Mouse (Mus musculus) kidney, adult 2 months (tissue): ENCODE data around the gene Tmem72. TPM values are rescaled to one million over a fixed set of nuclear protein-coding genes. Genes with fewer than 3 reads are reported as not detected.

Experiments used
- DNase-seq: peaks from one replicate; pipeline ENCODE4 v3.0.0; 2021
- H3K27ac ChIP-seq: fragments of 200-500 bp; 2 replicates; pipeline ENCODE4 v1.5.1; 2012; ENCODE audit warnings: low read depth, low read length, control low read depth, inconsistent platforms; ENCODE audit not compliant: insufficient read depth
- H3K27me3 ChIP-seq: fragments of 200-500 bp; replicated peaks from 2 replicates; pipeline ENCODE4 v1.6.1; 2012; ENCODE audit warnings: mild to moderate bottlenecking, moderate library complexity, low read length, inconsistent platforms; ENCODE audit not compliant: control insufficient read depth, insufficient read depth
- H3K36me3 ChIP-seq: fragments of 200-500 bp; 2 replicates; pipeline ENCODE4 v1.6.1; 2012; ENCODE audit warnings: mild to moderate bottlenecking, moderate library complexity, low read length, inconsistent platforms; ENCODE audit not compliant: control insufficient read depth, insufficient read depth
- H3K4me1 ChIP-seq: fragments of 200-500 bp; 2 replicates; pipeline ENCODE4 v1.6.1; 2011; ENCODE audit warnings: low read length; ENCODE audit not compliant: control insufficient read depth, insufficient read depth
- H3K4me3 ChIP-seq: fragments of 200-500 bp; 2 replicates; pipeline ENCODE4 v1.5.1; 2011; ENCODE audit warnings: mild to moderate bottlenecking, low read depth, low read length, control low read depth; ENCODE audit not compliant: insufficient read depth
- CTCF ChIP-seq: fragments of 200-500 bp; conservative IDR thresholded peaks from 2 replicates; pipeline ENCODE4 v1.5.1; 2011; ENCODE audit warnings: low read depth, mild to moderate bottlenecking, control low read depth, low read length, moderate library complexity, mixed read lengths; ENCODE audit not compliant: insufficient read depth, insufficient read length
- POLR2A ChIP-seq: fragments of 200-500 bp; IDR thresholded peaks from one replicate; pipeline ENCODE4 v1.6.1; 2011; ENCODE audit warnings: low read depth, low read length, control low read depth
- WGBS: fragments of 180-500 bp; shearing (Covaris S2); methylation state at CpG from one replicate; pipeline ENCODE4 v1.1.7; 2018; 5-methylcytosine and 5-hydroxymethylcytosine counted together
- polyA plus RNA-seq: library from polyadenylated mRNA; depleted of rRNA; stranded (reverse); fragments of >200 nt; gene quantifications from 2 replicates; pipeline ENCODE4 v1.2.3, GENCODE M21; 2012

Gene Tmem72
- polyA plus RNA-seq, 1 experiment = 13.4 TPM

DNA sequence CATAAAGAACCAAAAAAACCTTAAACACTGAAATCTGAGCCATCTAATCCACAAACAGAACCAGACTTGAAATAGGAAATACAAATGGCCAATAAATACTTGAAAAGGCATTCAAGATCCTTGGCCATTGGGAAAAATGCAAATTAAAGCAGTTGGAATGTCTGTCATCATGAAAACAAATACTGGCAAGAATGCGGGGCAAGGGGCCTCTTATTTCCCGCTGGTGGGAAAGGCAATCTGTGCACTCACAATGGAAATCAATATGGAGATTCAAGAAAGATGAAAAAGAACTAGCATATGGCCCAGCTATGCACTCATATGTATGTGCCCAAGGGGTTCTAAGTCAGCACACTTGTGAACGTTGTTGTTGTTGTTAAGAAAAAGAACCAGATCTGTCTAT is 49.8 kb downstream of the Tmem72 start:
- TF ChIP-seq POLR2A = no peak
- no peak for TF ChIP-seq CTCF
- Histone ChIP-seq H3K4me1 (no peaks in the 10 kb centered on the region), H3K4me3 (no peak overlapping the region), H3K36me3 (no peaks in the 10 kb centered on the region), H3K27me3 (no peaks in the 10 kb centered on the region), H3K27ac (no peak overlapping the region)
- DNase-seq = no peak
- WGBS = 80% methylated on average over 3 of the region's 3 CpGs

- Histone ChIP-seq H3K36me3 (no peaks in the 10 kb centered on the region), H3K4me3 (no peak overlapping the region), H3K4me1 (no peaks in the 10 kb centered on the region), H3K27me3 (no peaks in the 10 kb centered on the region), H3K27ac (no peak overlapping the region)
- no peak for TF ChIP-seq CTCF
- no peak for TF ChIP-seq POLR2A
- no peak for DNase-seq
- 80% methylated on average over 12 of the region's 12 CpGs for WGBS
Measured at GRCm38 (mm10) chr6:116666085-116666750, 50.5 kb downstream of the Tmem72 start.

DNA sequence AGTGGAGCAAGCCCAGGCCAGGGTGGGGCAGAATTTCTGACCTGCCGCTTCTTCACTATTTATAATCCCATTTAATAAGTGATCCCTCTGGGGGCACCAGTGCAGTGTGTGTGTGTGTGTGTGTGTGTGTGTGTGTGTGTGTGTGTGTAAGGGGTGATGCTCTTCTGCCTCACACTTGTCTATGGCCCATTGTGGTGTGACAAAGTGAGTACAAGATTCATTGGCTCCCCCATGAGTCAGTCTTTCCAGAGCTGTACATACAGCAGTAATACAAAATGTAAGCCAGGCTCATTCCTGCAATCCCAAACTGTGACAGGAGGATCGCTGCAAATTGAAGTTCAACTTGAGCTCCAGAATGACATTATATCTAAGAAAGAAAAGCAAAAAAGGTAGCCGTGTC is 51.9 kb downstream of the Tmem72 start:
- 62% methylated on average over 3 of the region's 3 CpGs for WGBS
- H3K27me3 ChIP-seq = no peaks in the 10 kb centered on the region
- TF ChIP-seq CTCF = no peak
- H3K36me3 ChIP-seq = no peaks in the 10 kb centered on the region
- DNase-seq = no peak
- H3K4me3 ChIP-seq = no peak overlapping the region
- no peaks in the 10 kb centered on the region for H3K4me1 ChIP-seq
- H3K27ac ChIP-seq = no peak overlapping the region

DNA sequence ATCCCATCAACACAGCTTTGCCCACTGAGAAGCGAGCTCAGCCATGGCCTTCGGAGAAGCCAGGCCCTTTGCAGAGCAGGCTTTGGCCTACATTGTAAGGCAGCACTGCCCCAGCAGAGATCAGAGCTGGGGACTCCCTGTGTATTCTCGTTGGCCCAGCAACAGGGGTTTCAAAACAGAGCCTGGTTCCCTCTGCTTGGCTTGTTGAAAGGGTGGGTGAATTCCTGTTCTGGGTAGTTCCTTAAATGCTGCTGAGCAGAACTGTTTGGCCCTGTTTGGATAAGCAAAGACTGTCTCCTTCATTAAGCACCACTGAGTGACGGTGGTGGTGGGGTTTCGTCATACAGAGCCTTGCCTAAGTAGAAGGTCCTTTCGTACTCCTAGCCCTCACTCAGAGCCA is 52.7 kb downstream of the Tmem72 start:
- Histone ChIP-seq H3K36me3 (no peaks in the 10 kb centered on the region), H3K27me3 (no peaks in the 10 kb centered on the region), H3K27ac (no peak overlapping the region), H3K4me3 (no peak overlapping the region), H3K4me1 (no peaks in the 10 kb centered on the region)
- TF ChIP-seq CTCF = no peak
- no peak for TF ChIP-seq POLR2A
- WGBS = 86% methylated on average over 6 of the region's 6 CpGs
- DNase-seq = no peak

- Histone ChIP-seq H3K4me3 (no peak overlapping the region), H3K27ac (no peak overlapping the region), H3K36me3 (no peaks in the 10 kb centered on the region), H3K27me3 (no peaks in the 10 kb centered on the region), H3K4me1 (no peaks in the 10 kb centered on the region)
- no peak for TF ChIP-seq POLR2A
- no peak for TF ChIP-seq CTCF
- DNase-seq = no peak
- 91% methylated on average over 2 of the region's 2 CpGs for WGBS
Measured at GRCm38 (mm10) chr6:116663364-116663763, 53.3 kb downstream of the Tmem72 start.

GRCm38 (mm10) chr6:116653684-116654454 is 62.8 kb downstream of the Tmem72 start:
- peak; percentile 26; the same call in 1 of the 2 replicates for TF ChIP-seq CTCF
- TF ChIP-seq POLR2A = no peak
- Histone ChIP-seq H3K27ac (no peak overlapping the region), H3K4me3 (no peak overlapping the region), H3K4me1 (peaks cover 5% of the 10 kb centered on the region), H3K36me3 (no peaks in the 10 kb centered on the region), H3K27me3 (no peaks in the 10 kb centered on the region)
- DNase-seq = peak; percentile 70
- WGBS = 42% methylated on average over 9 of the region's 9 CpGs

DNA sequence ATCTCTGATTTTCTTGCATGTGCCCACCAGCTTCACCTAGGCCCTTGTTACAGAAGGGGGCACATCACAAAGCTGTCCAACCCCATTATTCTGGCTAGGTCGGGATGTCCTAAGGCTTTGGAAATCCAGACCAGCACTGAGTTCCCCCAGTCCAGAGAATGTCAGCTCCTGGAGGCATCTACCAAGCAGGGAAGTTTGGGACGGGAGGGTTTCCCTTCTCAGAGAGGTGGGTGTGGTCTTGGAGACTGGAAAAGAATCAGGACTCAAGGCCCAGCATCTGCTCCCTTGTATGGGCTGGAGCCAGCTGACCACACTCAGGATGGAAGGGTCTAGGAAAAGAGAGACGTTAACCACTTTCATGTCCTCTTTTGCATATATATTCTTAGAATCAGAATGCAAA is 63.5 kb downstream of the Tmem72 start:
- 68% methylated on average over 3 of the region's 3 CpGs for WGBS
- H3K27me3 ChIP-seq = no peaks in the 10 kb centered on the region
- TF ChIP-seq CTCF (no peak), POLR2A (no peak)
- H3K27ac ChIP-seq = no peak overlapping the region
- H3K4me3 ChIP-seq = no peak overlapping the region
- no peak for DNase-seq
- H3K36me3 ChIP-seq = no peaks in the 10 kb centered on the region
- H3K4me1 ChIP-seq = peaks cover 5% of the 10 kb centered on the region
